Mouse (Mus musculus) stomach, embryonic 15.5 days (tissue): ENCODE data around the gene Astl. TPM values are rescaled to one million over a fixed set of nuclear protein-coding genes. Genes with fewer than 3 reads are reported as not detected.
A peak's percentile ranks its signal among the peaks of the same experiment; 100 is the strongest.

Experiments used
- ATAC-seq: fragments of 200-750 bp; cut with Nextera tagmentation; 2 replicates; pipeline ENCODE4 v1.8.0; 2017; ENCODE audit warnings: low read depth, moderate number of reproducible peaks, moderate TSS enrichment; ENCODE audit not compliant: insufficient read depth, low FRiP score
- H3K27ac ChIP-seq: fragments of 300-500 bp; sonication (generic); 2 replicates; pipeline ENCODE4 v1.5.1; 2015; ENCODE audit warnings: mild to moderate bottlenecking, inconsistent platforms
- H3K27me3 ChIP-seq: fragments of 300-500 bp; sonication (generic); replicated peaks from 2 replicates; pipeline ENCODE4 v1.6.1; 2015; ENCODE audit warnings: inconsistent platforms
- H3K36me3 ChIP-seq: fragments of 300-500 bp; sonication (generic); 2 replicates; pipeline ENCODE4 v1.6.1; 2015; ENCODE audit warnings: inconsistent platforms
- H3K4me1 ChIP-seq: fragments of 300-500 bp; sonication (generic); 2 replicates; pipeline ENCODE4 v1.6.1; 2015; ENCODE audit warnings: inconsistent platforms
- H3K4me2 ChIP-seq: fragments of 300-500 bp; sonication (generic); 2 replicates; pipeline ENCODE4 v1.6.1; 2015; ENCODE audit warnings: mild to moderate bottlenecking, inconsistent platforms
- H3K4me3 ChIP-seq: fragments of 300-500 bp; sonication (generic); replicated peaks from 2 replicates; pipeline ENCODE4 v1.5.1; 2015; ENCODE audit warnings: inconsistent platforms
- H3K9ac ChIP-seq: fragments of 300-500 bp; sonication (generic); 2 replicates; pipeline ENCODE4 v1.6.1; 2015; ENCODE audit warnings: inconsistent platforms
- H3K9me3 ChIP-seq: fragments of 300-500 bp; sonication (generic); 2 replicates; pipeline ENCODE4 v1.6.1; 2016; ENCODE audit warnings: inconsistent platforms
- WGBS: fragments of 180-500 bp; shearing (Covaris S2); methylation state at CpG from one replicate; pipeline ENCODE4 v1.1.7; 2015; 5-methylcytosine and 5-hydroxymethylcytosine counted together
- polyA plus RNA-seq: library from polyadenylated mRNA; unstranded; fragments of >200 nt; fragmentation: Nextera tagmentation; extraction: Ambion mirVana; gene quantifications from 2 replicates; pipeline ENCODE4 v1.2.1, GENCODE M21; 2015

Astl gene
- polyA plus RNA-seq, 1 experiment from 2014 or later = not detected

- Histone ChIP-seq H3K27ac (no peak overlapping the region), H3K4me3 (no peak overlapping the region), H3K4me1 (no peaks in the 10 kb centered on the region), H3K4me2 (no peak overlapping the region), H3K9me3 (no peaks in the 10 kb centered on the region), H3K9ac (no peak overlapping the region), H3K27me3 (no peaks in the 10 kb centered on the region; the same call in 1 of the 2 replicates), H3K36me3 (no peaks in the 10 kb centered on the region)
- 67% methylated on average over 12 of the region's 12 CpGs for WGBS
- ATAC-seq = peak; percentile 37; the same call in 1 of the 2 replicates
Observed at GRCm38 (mm10) chr2:127328090-127328851, 10.2 kb upstream of the Astl start.

- no peak overlapping the region for H3K9ac ChIP-seq
- no peak for ATAC-seq
- H3K4me3 ChIP-seq = no peak overlapping the region
- no peak overlapping the region for H3K27ac ChIP-seq
- H3K4me1 ChIP-seq = 0 out of 2 replicates have a peak, but pooled peaks cover 7% of the 10 kb centered on the region
- no peak overlapping the region for H3K4me2 ChIP-seq
- no peaks in the 10 kb centered on the region for H3K36me3 ChIP-seq
- H3K27me3 ChIP-seq = peaks cover 28% of the 10 kb centered on the region
- WGBS = 75% methylated on average over 14 of the region's 14 CpGs
- H3K9me3 ChIP-seq = no peaks in the 10 kb centered on the region
Observed at GRCm38 (mm10) chr2:127332807-127333570, 5.5 kb upstream of the Astl start.

GRCm38 (mm10) chr2:127333945-127334603, 4.4 kb upstream of the Astl start:
- H3K27me3 ChIP-seq = peaks cover 32% of the 10 kb centered on the region
- no peak overlapping the region for H3K4me3 ChIP-seq
- no peak overlapping the region for H3K4me2 ChIP-seq
- 0 out of 2 replicates have a peak, but pooled peaks cover 7% of the 10 kb centered on the region for H3K4me1 ChIP-seq
- ATAC-seq = no peak
- 55% methylated on average over 5 of the region's 5 CpGs for WGBS
- H3K9ac ChIP-seq = no peak overlapping the region
- H3K9me3 ChIP-seq = no peaks in the 10 kb centered on the region
- no peaks in the 10 kb centered on the region for H3K36me3 ChIP-seq
- H3K27ac ChIP-seq = no peak overlapping the region

- no peak overlapping the region for H3K9ac ChIP-seq
- H3K4me2 ChIP-seq = no peak overlapping the region
- no peak overlapping the region for H3K27ac ChIP-seq
- H3K27me3 ChIP-seq = peaks cover 32% of the 10 kb centered on the region
- H3K4me3 ChIP-seq = no peak overlapping the region
- 56% methylated on average over 11 of the region's 11 CpGs for WGBS
- H3K9me3 ChIP-seq = no peaks in the 10 kb centered on the region
- H3K36me3 ChIP-seq = no peaks in the 10 kb centered on the region
- 0 out of 2 replicates have a peak, but pooled peaks cover 7% of the 10 kb centered on the region for H3K4me1 ChIP-seq
- ATAC-seq = no peak
Observed at GRCm38 (mm10) chr2:127335078-127335541, 3.3 kb upstream of the Astl start.

- Histone ChIP-seq H3K4me2 (peak within 1 kb of the TSS; percentile 97), H3K9me3 (no peaks in the 10 kb centered on the region), H3K36me3 (no peaks in the 10 kb centered on the region), H3K27me3 (peaks cover 32% of the 10 kb centered on the region), H3K27ac (no peak within 1 kb of the TSS), H3K4me1 (0 out of 2 replicates have a peak, but pooled peaks cover 7% of the 10 kb centered on the region), H3K4me3 (peak within 1 kb of the TSS; percentile 55), H3K9ac (peak within 1 kb of the TSS; percentile 25; the same call in 1 of the 2 replicates)
- under 1% methylated on average over 69 of the region's 76 CpGs for WGBS
- peak; percentile 74 for ATAC-seq
Observed at GRCm38 (mm10) chr2:127335767-127336496, 2.5 kb upstream of the Astl start, which contains the start of gene Dusp2. Dusp2 (plus strand) TSS chr2:127336159.

GRCm38 (mm10) chr2:127336497-127336832, 2.0 kb upstream of the Astl start:
- H3K4me2 ChIP-seq = peak overlapping the region; percentile 97
- 3% methylated on average over 31 of the region's 33 CpGs for WGBS
- peak overlapping the region; percentile 25; the same call in 1 of the 2 replicates for H3K9ac ChIP-seq
- no peaks in the 10 kb centered on the region for H3K9me3 ChIP-seq
- peaks cover 32% of the 10 kb centered on the region for H3K27me3 ChIP-seq
- H3K4me3 ChIP-seq = peak overlapping the region; percentile 55
- H3K36me3 ChIP-seq = no peaks in the 10 kb centered on the region
- no peak for ATAC-seq
- 0 out of 2 replicates have a peak, but pooled peaks cover 7% of the 10 kb centered on the region for H3K4me1 ChIP-seq
- no peak overlapping the region for H3K27ac ChIP-seq

- no peaks in the 10 kb centered on the region for H3K36me3 ChIP-seq
- 0 out of 2 replicates have a peak, but pooled peaks cover 7% of the 10 kb centered on the region for H3K4me1 ChIP-seq
- no peak overlapping the region for H3K27ac ChIP-seq
- 0 out of 2 replicates have a peak overlapping the region, but pooled peaks have one; percentile 25 for H3K9ac ChIP-seq
- 47% methylated on average over 5 of the region's 5 CpGs for WGBS
- H3K27me3 ChIP-seq = peaks cover 32% of the 10 kb centered on the region
- peak overlapping the region; percentile 55 for H3K4me3 ChIP-seq
- ATAC-seq = no peak
- peak overlapping the region; percentile 97 for H3K4me2 ChIP-seq
- no peaks in the 10 kb centered on the region for H3K9me3 ChIP-seq
Observed at GRCm38 (mm10) chr2:127336885-127337284, 1.6 kb upstream of the Astl start.

- H3K4me1 ChIP-seq = 0 out of 2 replicates have a peak, but pooled peaks cover 7% of the 10 kb centered on the region
- H3K27me3 ChIP-seq = peaks cover 32% of the 10 kb centered on the region
- no peak for ATAC-seq
- H3K9me3 ChIP-seq = no peaks in the 10 kb centered on the region
- peak overlapping the region; percentile 97; the same call in 1 of the 2 replicates for H3K4me2 ChIP-seq
- H3K9ac ChIP-seq = no peak overlapping the region
- no peaks in the 10 kb centered on the region for H3K36me3 ChIP-seq
- H3K4me3 ChIP-seq = 0 out of 2 replicates have a peak overlapping the region, but pooled peaks have one; percentile 6
- WGBS = 68% methylated on average over 11 of the region's 11 CpGs
- H3K27ac ChIP-seq = no peak overlapping the region
Observed at GRCm38 (mm10) chr2:127337531-127337930, 908 bp upstream of the Astl start.

- no peak overlapping the region for H3K27ac ChIP-seq
- H3K36me3 ChIP-seq = no peaks in the 10 kb centered on the region
- H3K27me3 ChIP-seq = peaks cover 32% of the 10 kb centered on the region
- H3K9ac ChIP-seq = no peak overlapping the region
- H3K9me3 ChIP-seq = no peaks in the 10 kb centered on the region
- H3K4me2 ChIP-seq = no peak overlapping the region
- 0 out of 2 replicates have a peak, but pooled peaks cover 7% of the 10 kb centered on the region for H3K4me1 ChIP-seq
- ATAC-seq = no peak
- 55% methylated on average over 7 of the region's 7 CpGs for WGBS
- no peak overlapping the region for H3K4me3 ChIP-seq
Observed at GRCm38 (mm10) chr2:127338012-127338411, 427 bp upstream of the Astl start.

GRCm38 (mm10) chr2:127338833-127339232, 394 bp downstream of the Astl start:
- H3K4me1 ChIP-seq = 0 out of 2 replicates have a peak, but pooled peaks cover 7% of the 10 kb centered on the region
- 70% methylated on average over 4 of the region's 4 CpGs for WGBS

GRCm38 (mm10) chr2:127339262-127339661, 823 bp downstream of the Astl start:
- Histone ChIP-seq H3K4me2 (no peak overlapping the region), H3K4me3 (no peak overlapping the region), H3K27me3 (peaks cover 30% of the 10 kb centered on the region), H3K36me3 (no peaks in the 10 kb centered on the region), H3K27ac (no peak overlapping the region), H3K9me3 (no peaks in the 10 kb centered on the region), H3K4me1 (0 out of 2 replicates have a peak, but pooled peaks cover 7% of the 10 kb centered on the region), H3K9ac (no peak overlapping the region)
- 72% methylated on average over 6 of the region's 6 CpGs for WGBS
- no peak for ATAC-seq

More at GRCm38 (mm10) chr2:127338833-127339232, 394 bp downstream of the Astl start:
- H3K36me3 ChIP-seq = no peaks in the 10 kb centered on the region
- H3K9ac ChIP-seq = no peak overlapping the region
- no peak for ATAC-seq
- H3K27ac ChIP-seq = no peak overlapping the region
- H3K27me3 ChIP-seq = peaks cover 32% of the 10 kb centered on the region
- H3K9me3 ChIP-seq = no peaks in the 10 kb centered on the region
- H3K4me2 ChIP-seq = no peak overlapping the region
- H3K4me3 ChIP-seq = no peak overlapping the region
